13 mouse cellular contexts compared by ENCODE assay signal in genomic region chr11:97559549-97559948, GRCm38 (mm10). TPM values are rescaled to one million over a fixed set of nuclear protein-coding genes. Genes with fewer than 3 reads are reported as not detected.
DNase-seq lines count a peak whose midpoint lies in the region; ATAC-seq and TF ChIP-seq lines count a peak whose summit lies in the region.
"Had no signal": no experiment of that assay in that cellular context is flagged by ENCODE, and none has a peak within 500 bp of the region (broad histone marks: within the 10 kb centered on the region; RNA-seq: fewer than 3 reads in every experiment).

No protein-coding gene starts in this region.

- in situ Hi-C loops in CH12.LX (cut with MboI; ENCODE audit: low pct_ligation_motif_present, low pct_unique_long_range_greater_than_20kb, low sequenced_read_pairs): loop anchor here (5.0 kb wide), 1 partner anchor 72 kb away; no protein-coding TSS in a partner anchor

- no peak overlapping the region for H3K9ac ChIP-seq in forebrain, embryonic 15.5 days (replicated peaks)
- no peak overlapping the region for H3K9ac ChIP-seq in liver, embryonic 14.5 days (replicated peaks)
- H3K9ac ChIP-seq in liver, embryonic 12.5 days: no peak overlapping the region
- no peak overlapping the region for H3K9ac ChIP-seq in CH12.LX (ENCODE audit: insufficient read depth, low read depth)
- H3K9ac ChIP-seq: neural tube, embryonic 15.5 days had no signal

- no peak for DNase-seq in forebrain, embryonic 10.5 days (ENCODE audit: extremely low spot score, low spot score)
- no peak for DNase-seq in liver, embryonic 14.5 days (ENCODE audit: low read depth in 3 of 3, low spot score in 3 of 3)
- DNase-seq in CH12.LX (ENCODE audit: extremely low read depth): peak; percentile 38
- peak; percentile 36 for DNase-seq in c-Kit-positive CD71-negative TER-119-negative erythroid progenitor cells, embryonic 14.5 days (ENCODE audit: low read depth)
- no peak for DNase-seq in frontal cortex, postnatal 10 days (ENCODE audit: low spot score in 2 of 2)
- DNase-seq in limb, embryonic 10.5 days (ENCODE audit: low spot score): no peak
- DNase-seq: cerebellum, adult 8-10 months had no signal

- H3K79me2 ChIP-seq in CH12.LX (replicated peaks; ENCODE audit: control insufficient read depth, extremely low read depth, insufficient read depth, poor library complexity, severe bottlenecking): no peaks in the 10 kb centered on the region

- no peak for ATAC-seq in forebrain, embryonic 15.5 days (replicated peaks)
- no peak for ATAC-seq in liver, embryonic 14.5 days (ENCODE audit: insufficient read depth)
- no peak for ATAC-seq in liver, embryonic 12.5 days

- H3K27ac ChIP-seq in forebrain, embryonic 10.5 days: peak overlapping the region; percentile 51; the same call in 1 of the 2 replicates
- H3K27ac ChIP-seq in forebrain, embryonic 15.5 days (replicated peaks): no peak overlapping the region
- H3K27ac ChIP-seq in liver, embryonic 14.5 days: no peak overlapping the region
- no peak overlapping the region for H3K27ac ChIP-seq in liver, embryonic 12.5 days
- no peak overlapping the region for H3K27ac ChIP-seq in CH12.LX (ENCODE audit: insufficient read depth, low read depth)
- H3K27ac ChIP-seq in limb, embryonic 10.5 days: no peak overlapping the region
- H3K27ac ChIP-seq: neural tube, embryonic 15.5 days had no signal

- H3K36me3 ChIP-seq in forebrain, embryonic 10.5 days (replicated peaks): no peaks in the 10 kb centered on the region
- no peaks in the 10 kb centered on the region for H3K36me3 ChIP-seq in forebrain, embryonic 15.5 days
- H3K36me3 ChIP-seq in liver, embryonic 14.5 days (replicated peaks; ENCODE audit: control insufficient read depth, insufficient read depth, low read depth): no peaks in the 10 kb centered on the region
- H3K36me3 ChIP-seq in liver, embryonic 12.5 days: no peaks in the 10 kb centered on the region
- no peaks in the 10 kb centered on the region for H3K36me3 ChIP-seq in CH12.LX (replicated peaks in 1 of 2; ENCODE audit: control insufficient read depth in 1 of 2, insufficient read depth in 1 of 2, low read length in 1 of 2)
- no peaks in the 10 kb centered on the region for H3K36me3 ChIP-seq in limb, embryonic 10.5 days
- H3K36me3 ChIP-seq: neural tube, embryonic 15.5 days had no signal

- TF ChIP-seq EP300 in liver, embryonic 14.5 days (IDR thresholded peaks at IDR 0.05; ENCODE audit: low read depth): no peak
- TF ChIP-seq EP300 in CH12.LX (IDR thresholded peaks at IDR 0.05; ENCODE audit: low read length): no peak

- dilution Hi-C loops in CH12.LX (cut with MboI; ENCODE audit: extremely low pct_ligation_motif_present, extremely low pct_unique_long_range_greater_than_20kb, low sequenced_read_pairs): no loop called here

- TF ChIP-seq CTCF in liver, embryonic 14.5 days (IDR thresholded peaks at IDR 0.05; ENCODE audit: low read depth): peak; percentile 44
- TF ChIP-seq CTCF in CH12.LX (conservative IDR thresholded peaks at IDR 0.05 in 1 of 2, IDR thresholded peaks at IDR 0.05 in 1 of 2; ENCODE audit: low read depth in 2 of 2, low read length in 2 of 2): peak; percentile 10 to 85; a peak in 2 of 4 replicates

- H3K27me3 ChIP-seq in forebrain, embryonic 10.5 days (ENCODE audit: poor library complexity, severe bottlenecking): peaks cover 85% of the 10 kb centered on the region
- no peaks in the 10 kb centered on the region for H3K27me3 ChIP-seq in forebrain, embryonic 15.5 days
- H3K27me3 ChIP-seq in liver, embryonic 14.5 days (ENCODE audit: control insufficient read depth, insufficient read depth, low read length): no peaks in the 10 kb centered on the region; the same call in 1 of the 2 replicates
- peaks cover 88% of the 10 kb centered on the region for H3K27me3 ChIP-seq in liver, embryonic 12.5 days (replicated peaks)
- H3K27me3 ChIP-seq in CH12.LX (replicated peaks): peaks cover 84% of the 10 kb centered on the region
- H3K27me3 ChIP-seq in limb, embryonic 10.5 days (ENCODE audit: low read depth, poor library complexity, severe bottlenecking): peaks cover 93% of the 10 kb centered on the region

- H3K9me3 ChIP-seq in forebrain, embryonic 10.5 days: no peaks in the 10 kb centered on the region
- H3K9me3 ChIP-seq in forebrain, embryonic 15.5 days: no peaks in the 10 kb centered on the region
- no peaks in the 10 kb centered on the region for H3K9me3 ChIP-seq in liver, embryonic 14.5 days (ENCODE audit: control insufficient read depth, low read length)
- H3K9me3 ChIP-seq in liver, embryonic 12.5 days (replicated peaks): no peaks in the 10 kb centered on the region
- no peaks in the 10 kb centered on the region for H3K9me3 ChIP-seq in CH12.LX (replicated peaks; ENCODE audit: low read length)
- no peaks in the 10 kb centered on the region for H3K9me3 ChIP-seq in limb, embryonic 10.5 days (replicated peaks)
- H3K9me3 ChIP-seq: neural tube, embryonic 15.5 days had no signal

- H3K4me1 ChIP-seq in forebrain, embryonic 10.5 days: peaks cover 83% of the 10 kb centered on the region
- peaks cover 71% of the 10 kb centered on the region for H3K4me1 ChIP-seq in forebrain, embryonic 15.5 days
- no peaks in the 10 kb centered on the region for H3K4me1 ChIP-seq in liver, embryonic 14.5 days (replicated peaks; ENCODE audit: control insufficient read depth in 2 of 2, insufficient read depth in 2 of 2, low read length in 1 of 2)
- H3K4me1 ChIP-seq in liver, embryonic 12.5 days: peaks cover 6% of the 10 kb centered on the region; the same call in 1 of the 2 replicates
- H3K4me1 ChIP-seq in CH12.LX (ENCODE audit: control insufficient read depth in 1 of 2, insufficient read depth in 2 of 2): peaks cover 12 to 16% of the 10 kb centered on the region in 2 experiments
- peaks cover 55% of the 10 kb centered on the region for H3K4me1 ChIP-seq in limb, embryonic 10.5 days

- no peak overlapping the region for H3K4me3 ChIP-seq in forebrain, embryonic 10.5 days
- no peak overlapping the region for H3K4me3 ChIP-seq in forebrain, embryonic 15.5 days
- H3K4me3 ChIP-seq in liver, embryonic 14.5 days (ENCODE audit: insufficient read depth in 1 of 2, low read depth in 2 of 2, low read length in 2 of 2): no peak overlapping the region
- no peak overlapping the region for H3K4me3 ChIP-seq in liver, embryonic 12.5 days
- no peak overlapping the region for H3K4me3 ChIP-seq in CH12.LX (replicated peaks in 1 of 3; ENCODE audit: low read depth in 2 of 3, low read length in 2 of 3, poor library complexity in 1 of 3)
- no peak overlapping the region for H3K4me3 ChIP-seq in limb, embryonic 10.5 days
- H3K4me3 ChIP-seq: neural tube, embryonic 15.5 days had no signal

- no peak for TF ChIP-seq POLR2A in CH12.LX (IDR thresholded peaks at IDR 0.05; ENCODE audit: low read depth, low read length)

- no peak overlapping the region for H3K4me2 ChIP-seq in forebrain, embryonic 15.5 days (replicated peaks)
- no peak overlapping the region for H3K4me2 ChIP-seq in liver, embryonic 14.5 days (ENCODE audit: low read depth)
- H3K4me2 ChIP-seq in liver, embryonic 12.5 days: no peak overlapping the region
- H3K4me2 ChIP-seq in CH12.LX (ENCODE audit: insufficient read depth, low read depth, poor library complexity, severe bottlenecking): no peak overlapping the region
- H3K4me2 ChIP-seq: neural tube, embryonic 15.5 days had no signal

- peak; percentile 50 for TF ChIP-seq RAD21 in CH12.LX (IDR thresholded peaks at IDR 0.05; ENCODE audit: low read depth, low read length)

- 25% methylated on average over 4 of the region's 4 CpGs for WGBS in forebrain, embryonic 10.5 days
- 28% methylated on average over 4 of the region's 4 CpGs for WGBS in forebrain, embryonic 15.5 days
- WGBS in liver, embryonic 14.5 days (ENCODE audit: insufficient replicate concordance): 35% methylated on average over 4 of the region's 4 CpGs
- WGBS in liver, embryonic 12.5 days (ENCODE audit: insufficient replicate concordance): 25% methylated on average over 4 of the region's 4 CpGs
- WGBS in limb, embryonic 10.5 days: 36% methylated on average over 4 of the region's 4 CpGs

TF ChIP-seq in CH12.LX, 34 proteins besides CTCF, POLR2A, EP300 and RAD21:
- TF ChIP-seq SIN3A (IDR thresholded peaks at IDR 0.05; ENCODE audit: low read length): no peak
- no peak for TF ChIP-seq ZKSCAN1 (IDR thresholded peaks at IDR 0.05; ENCODE audit: borderline replicate concordance, low read depth, low read length)
- no peak for TF ChIP-seq HCFC1 (IDR thresholded peaks at IDR 0.05; ENCODE audit: low read depth, low read length)
- no peak for TF ChIP-seq GABPA (IDR thresholded peaks at IDR 0.05; ENCODE audit: insufficient replicate concordance, low read depth, low read length)
- no peak for TF ChIP-seq ELF1 (IDR thresholded peaks at IDR 0.05; ENCODE audit: low read depth, low read length)
- peak; percentile 72 for TF ChIP-seq SMC3 (IDR thresholded peaks at IDR 0.05; ENCODE audit: low read depth, low read length)
- TF ChIP-seq MAX (IDR thresholded peaks at IDR 0.05; ENCODE audit: low read length): no peak

RNA-seq across cellular contexts. Expression of gene Srcin1, which starts 16.4 kb away (rescaled TPM):
- polyA plus RNA-seq in forebrain, embryonic 10.5 days (2016; fragmentation: Nextera tagmentation; extraction: Ambion mirVana): 0.91 and 1.1 TPM in 2 replicates
- 10.8 and 11.6 TPM in 2 replicates for polyA plus RNA-seq in forebrain, embryonic 15.5 days (2015; fragmentation: Nextera tagmentation; extraction: Ambion mirVana)
- polyA plus RNA-seq in liver, embryonic 14.5 days (2012; rRNA removed): 0.04 and 0.06 TPM in 2 replicates
- not detected in 2 replicates for polyA plus RNA-seq in liver, embryonic 14.5 days (2014; fragmentation: Nextera tagmentation; extraction: Ambion mirVana)
- 0.01 and 0.10 TPM in 2 replicates for polyA plus RNA-seq in liver, embryonic 12.5 days (2016; fragmentation: Nextera tagmentation; extraction: Ambion mirVana)
- total RNA-seq in CH12.LX (2012; rRNA removed) (0.08 TPM in 2 replicates), CH12.LX (2014; rRNA removed) (not detected in 2 replicates)
- polyA plus RNA-seq in CH12.LX (2012; ENCODE audit: insufficient read length, low read depth): 0.09 and 0.12 TPM in 2 replicates
- 0.24 and 0.25 TPM in 2 replicates for polyA plus RNA-seq in limb, embryonic 10.5 days (2016; fragmentation: Nextera tagmentation; extraction: Ambion mirVana)
- total RNA-seq: megakaryocyte progenitor cell, adult 5-6 weeks had no signal

RNA-seq across cellular contexts. Expression of gene 4933428G20Rik, which starts 59.4 kb away (rescaled TPM):
- polyA plus RNA-seq in forebrain, embryonic 10.5 days (2016; fragmentation: Nextera tagmentation; extraction: Ambion mirVana): 0.30 and 0.41 TPM in 2 replicates
- 1.0 and 1.1 TPM in 2 replicates for polyA plus RNA-seq in forebrain, embryonic 15.5 days (2015; fragmentation: Nextera tagmentation; extraction: Ambion mirVana)
- 0.02 TPM in 1 of 2 replicates, not detected in the other for polyA plus RNA-seq in liver, embryonic 14.5 days (2012; rRNA removed)
- polyA plus RNA-seq in liver, embryonic 14.5 days (2014; fragmentation: Nextera tagmentation; extraction: Ambion mirVana): not detected in 2 replicates
- polyA plus RNA-seq in liver, embryonic 12.5 days (2016; fragmentation: Nextera tagmentation; extraction: Ambion mirVana): 1.3 and 1.4 TPM in 2 replicates
- total RNA-seq in CH12.LX (2012; rRNA removed): 0.17 TPM in 1 of 2 replicates, not detected in the other
- total RNA-seq in CH12.LX (2014; rRNA removed): not detected in 2 replicates
- 0.30 and 0.50 TPM in 2 replicates for polyA plus RNA-seq in CH12.LX (2012; ENCODE audit: insufficient read length, low read depth)
- 0.49 and 0.54 TPM in 2 replicates for polyA plus RNA-seq in limb, embryonic 10.5 days (2016; fragmentation: Nextera tagmentation; extraction: Ambion mirVana)
- total RNA-seq: left cerebral cortex, postnatal 25 days; megakaryocyte progenitor cell, adult 5-6 weeks had no signal
- polyA plus RNA-seq: small intestine, adult 2 months had no signal

Comparison
In these comparisons a context has a peak if more than half of its experiments do, and no peak if none do; other contexts are left out.
1. DNase-seq: peak in CH12.LX (single experiment) and c-Kit-positive CD71-negative TER-119-negative erythroid progenitor cells, embryonic 14.5 days (single experiment); none in forebrain, embryonic 10.5 days (single experiment), liver, embryonic 14.5 days (0 of 3), frontal cortex, postnatal 10 days (0 of 2) and limb, embryonic 10.5 days (single experiment).